Mouse (Mus musculus): ENCODE results near the gene Pkig. TPM values are rescaled to one million over a fixed set of nuclear protein-coding genes. Genes with fewer than 3 reads are reported as not detected.
"Not testable (repeated sequence)": the region's sequence is repeated elsewhere in the genome, so short reads cannot be mapped to it uniquely, and the experiment has no call there.

Gene Pkig
- polyA plus RNA-seq, 1 experiment from 2014 or later, result 84.9 TPM

GRCm38 (mm10) chr2:163682344-163682743 lies 24.2 kb downstream of the Pkig start:
- Histone ChIP-seq H3K27ac (ENCODE audit: low read depth) (no peak overlapping the region), H3K36me3 (replicated peaks; ENCODE audit: insufficient read depth, low read length) (no peaks in the 10 kb centered on the region), H3K4me1 (ENCODE audit: insufficient read depth) (peaks cover 34% of the 10 kb centered on the region), H3K9ac (replicated peaks) (no peak overlapping the region), H3K9me3 (ENCODE audit: low read length) (no peaks in the 10 kb centered on the region), H3K27me3 (ENCODE audit: insufficient read depth, low read length) (no peaks in the 10 kb centered on the region), H3K4me2 (ENCODE audit: low read depth, low read length) (no peak overlapping the region), H3K4me3 (ENCODE audit: low read depth, low read length) (no peak overlapping the region)
- WGBS (ENCODE audit: insufficient replicate concordance), result 87% methylated on average over 2 of the region's 2 CpGs
- DNase-seq (no peak), ATAC-seq (no peak)
- no peak for TF ChIP-seq EP300 (IDR thresholded peaks at IDR 0.05; ENCODE audit: low read depth)
- TF ChIP-seq CTCF (IDR thresholded peaks at IDR 0.05; ENCODE audit: low read depth), result no peak

DNA sequence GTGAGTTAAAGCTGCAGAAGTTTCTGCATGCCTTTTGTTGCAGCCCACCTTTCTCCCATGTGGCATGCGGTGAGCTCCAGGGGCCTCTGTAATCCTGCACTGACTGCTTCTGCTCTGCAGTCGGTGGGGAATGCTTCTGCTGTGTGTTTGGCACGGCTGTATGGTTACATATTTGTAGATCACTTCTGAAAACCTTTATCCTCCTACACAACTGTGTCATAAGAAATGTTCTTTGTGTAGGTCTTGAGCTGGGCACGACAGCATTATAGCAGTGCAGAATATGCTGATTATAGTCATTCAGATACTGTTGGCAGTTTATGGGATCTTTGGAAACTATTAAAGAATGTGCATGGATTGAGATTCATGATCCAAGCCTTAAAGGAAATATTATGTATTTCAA lies 27.1 kb downstream of the Pkig start:
- Histone ChIP-seq H3K27me3 (ENCODE audit: insufficient read depth, low read length) (no peaks in the 10 kb centered on the region), H3K9ac (replicated peaks) (no peak overlapping the region; the same call in 1 of the 2 replicates), H3K4me3 (ENCODE audit: low read depth, low read length) (no peak overlapping the region), H3K4me2 (ENCODE audit: low read depth, low read length) (no peak overlapping the region; the same call in 1 of the 2 replicates), H3K9me3 (ENCODE audit: low read length) (no peaks in the 10 kb centered on the region), H3K27ac (ENCODE audit: low read depth) (0 out of 2 replicates have a peak overlapping the region, but pooled peaks have one; percentile 30), H3K4me1 (ENCODE audit: insufficient read depth) (peaks cover 40% of the 10 kb centered on the region), H3K36me3 (replicated peaks; ENCODE audit: insufficient read depth, low read length) (no peaks in the 10 kb centered on the region)
- ATAC-seq (no peak), DNase-seq (no peak)
- WGBS (ENCODE audit: insufficient replicate concordance), result 61% methylated on average over 4 of the region's 4 CpGs
- TF ChIP-seq CTCF (IDR thresholded peaks at IDR 0.05; ENCODE audit: low read depth) (no peak), EP300 (IDR thresholded peaks at IDR 0.05; ENCODE audit: low read depth) (no peak)

DNA sequence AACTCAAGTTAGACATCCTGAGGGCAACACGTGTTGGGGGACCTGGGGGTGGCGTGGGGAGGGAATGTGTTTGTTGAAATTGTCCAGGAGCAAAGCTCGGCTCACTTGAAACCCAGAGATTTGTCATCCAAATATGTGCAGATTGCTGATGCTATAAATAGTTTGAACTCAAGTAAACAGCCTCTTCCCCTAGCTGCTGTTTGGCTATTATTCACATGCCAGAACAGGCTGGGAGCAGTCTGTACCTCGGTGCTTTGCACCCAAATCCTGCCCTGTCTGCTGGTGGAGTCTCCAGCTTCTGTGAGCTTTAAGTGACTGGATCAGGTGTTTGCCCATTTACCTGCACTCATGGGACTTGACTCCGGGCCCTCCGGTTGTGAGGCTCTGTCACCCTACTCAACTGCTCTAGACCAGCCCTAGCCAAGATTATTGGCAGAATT lies 27.6 kb downstream of the Pkig start:
- no peaks in the 10 kb centered on the region for H3K36me3 ChIP-seq (replicated peaks; ENCODE audit: insufficient read depth, low read length)
- H3K9me3 ChIP-seq (ENCODE audit: low read length), result no peaks in the 10 kb centered on the region
- WGBS (ENCODE audit: insufficient replicate concordance), result 37% methylated on average over 6 of the region's 6 CpGs
- 0 out of 2 replicates have a peak, but pooled peaks have one; percentile 7 for ATAC-seq
- H3K9ac ChIP-seq (replicated peaks), result peak overlapping the region; percentile 3; the same call in 1 of the 2 replicates
- no peak for TF ChIP-seq CTCF (IDR thresholded peaks at IDR 0.05; ENCODE audit: low read depth)
- TF ChIP-seq EP300 (IDR thresholded peaks at IDR 0.05; ENCODE audit: low read depth), result no peak
- H3K4me2 ChIP-seq (ENCODE audit: low read depth, low read length), result no peak overlapping the region; the same call in 1 of the 2 replicates
- no peak overlapping the region for H3K4me3 ChIP-seq (ENCODE audit: low read depth, low read length)
- no peaks in the 10 kb centered on the region for H3K27me3 ChIP-seq (ENCODE audit: insufficient read depth, low read length)
- H3K27ac ChIP-seq (ENCODE audit: low read depth), result peak overlapping the region; percentile 39; the same call in 1 of the 2 replicates
- DNase-seq, result no peak
- peaks cover 40% of the 10 kb centered on the region for H3K4me1 ChIP-seq (ENCODE audit: insufficient read depth)

DNA sequence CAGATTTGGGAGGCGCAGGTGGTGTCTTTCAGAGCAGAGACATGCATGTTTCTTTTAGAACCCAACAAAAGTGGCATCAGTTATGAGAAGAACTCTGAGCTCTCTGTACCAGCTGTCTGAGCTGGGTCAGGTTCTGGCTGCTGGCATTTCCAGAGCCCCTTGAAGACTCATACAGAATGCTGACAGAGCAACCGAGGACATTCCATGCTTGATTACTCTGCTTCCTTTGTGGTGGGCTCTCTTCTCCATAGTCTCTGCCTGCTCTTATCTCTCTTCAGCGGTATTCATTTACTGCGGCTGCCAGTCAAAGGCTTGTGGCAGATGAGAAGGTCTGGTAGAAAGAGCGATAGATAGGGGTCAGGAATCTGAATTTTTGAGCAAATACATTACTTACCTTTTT lies 28.0 kb downstream of the Pkig start:
- Histone ChIP-seq H3K27me3 (ENCODE audit: insufficient read depth, low read length) (no peaks in the 10 kb centered on the region), H3K27ac (ENCODE audit: low read depth) (peak overlapping the region; percentile 39; the same call in 1 of the 2 replicates), H3K4me1 (ENCODE audit: insufficient read depth) (peaks cover 42% of the 10 kb centered on the region), H3K9me3 (ENCODE audit: low read length) (no peaks in the 10 kb centered on the region), H3K9ac (replicated peaks) (0 out of 2 replicates have a peak overlapping the region, but pooled peaks have one; percentile 3), H3K36me3 (replicated peaks; ENCODE audit: insufficient read depth, low read length) (no peaks in the 10 kb centered on the region), H3K4me2 (ENCODE audit: low read depth, low read length) (no peak overlapping the region; the same call in 1 of the 2 replicates), H3K4me3 (ENCODE audit: low read depth, low read length) (no peak overlapping the region)
- DNase-seq, result no peak
- no peak for TF ChIP-seq EP300 (IDR thresholded peaks at IDR 0.05; ENCODE audit: low read depth)
- no peak for TF ChIP-seq CTCF (IDR thresholded peaks at IDR 0.05; ENCODE audit: low read depth)
- WGBS (ENCODE audit: insufficient replicate concordance), result 43% methylated on average over 5 of the region's 5 CpGs
- no peak for ATAC-seq

- TF ChIP-seq CTCF (IDR thresholded peaks at IDR 0.05; ENCODE audit: low read depth), result no peak
- TF ChIP-seq EP300 (IDR thresholded peaks at IDR 0.05; ENCODE audit: low read depth), result no peak
- H3K9ac ChIP-seq (replicated peaks), result no peak overlapping the region
- no peak overlapping the region for H3K4me2 ChIP-seq (ENCODE audit: low read depth, low read length)
- WGBS (ENCODE audit: insufficient replicate concordance), result 80% methylated on average over 3 of the region's 3 CpGs
- H3K27me3 ChIP-seq (ENCODE audit: insufficient read depth, low read length), result no peaks in the 10 kb centered on the region
- no peak for DNase-seq
- H3K27ac ChIP-seq (ENCODE audit: low read depth), result no peak overlapping the region
- peaks cover 47% of the 10 kb centered on the region for H3K4me1 ChIP-seq (ENCODE audit: insufficient read depth)
- no peak for ATAC-seq
- H3K9me3 ChIP-seq (ENCODE audit: low read length), result no peaks in the 10 kb centered on the region
- H3K4me3 ChIP-seq (ENCODE audit: low read depth, low read length), result no peak overlapping the region
- H3K36me3 ChIP-seq (replicated peaks; ENCODE audit: insufficient read depth, low read length), result 0 out of 2 replicates have a peak, but pooled peaks cover 4% of the 10 kb centered on the region
These were observed 28.7 kb downstream of the Pkig start for GRCm38 (mm10) chr2:163686886-163687285.

DNA sequence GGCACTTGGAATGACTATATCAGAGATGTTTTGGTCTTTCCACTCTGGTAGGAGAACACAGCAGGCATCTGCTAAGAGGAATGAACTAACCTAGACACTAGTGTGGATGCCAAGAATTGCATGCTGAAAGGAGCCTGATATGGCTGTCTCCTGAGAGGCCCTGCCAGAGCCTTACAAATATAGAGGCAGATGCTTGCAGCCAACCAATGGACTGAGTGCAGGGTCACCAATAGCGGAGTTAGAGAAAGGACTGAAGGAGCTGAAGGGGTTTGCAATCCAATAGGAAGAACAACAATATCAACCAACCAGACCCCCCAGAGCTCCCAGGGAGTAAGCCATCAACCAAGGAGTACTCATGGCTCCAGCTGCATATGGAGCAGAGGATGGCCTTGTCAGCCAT lies 30.2 kb downstream of the Pkig start:
- H3K4me2 ChIP-seq (ENCODE audit: low read depth, low read length); H3K27ac ChIP-seq (ENCODE audit: low read depth); DNase-seq; H3K9ac ChIP-seq (replicated peaks); H3K27me3 ChIP-seq (ENCODE audit: insufficient read depth, low read length); H3K4me3 ChIP-seq (ENCODE audit: low read depth, low read length); H3K36me3 ChIP-seq (replicated peaks; ENCODE audit: insufficient read depth, low read length); ATAC-seq; H3K9me3 ChIP-seq (ENCODE audit: low read length): not testable (repeated sequence)
- 88% methylated on average over 1 of the region's 1 CpGs for WGBS (ENCODE audit: insufficient replicate concordance)
- peaks cover 51% of the 10 kb centered on the region for H3K4me1 ChIP-seq (ENCODE audit: insufficient read depth)

All from liver, postnatal 0 days (tissue).